Mouse (Mus musculus): ENCODE results near the gene Syna.

GRCm38 (mm10) chr5:134521131-134521530 lies 38.8 kb downstream of the Syna start:
- TF ChIP-seq CTCF (IDR thresholded peaks at IDR 0.05; ENCODE audit: insufficient read depth, low read length) = no peak
- no peak for TF ChIP-seq POLR2A (IDR thresholded peaks at IDR 0.05; ENCODE audit: borderline replicate concordance, extremely low read depth, low read depth, low read length)

Measured in lung, adult 2 months (tissue).